Mouse (Mus musculus) Patski (cell line): ENCODE results near the gene Mybphl. TPM values are rescaled to one million over a fixed set of nuclear protein-coding genes. Genes with fewer than 3 reads are reported as not detected.

Experiments
- ATAC-seq: fragments of 100-300 bp; one replicate; pipeline ENCODE4 v1.8.0; 2021
- CTCF ChIA-PET: fragments of 350-600 bp; sonication (Branson Sonifier 250); formaldehyde crosslinking; loops from one replicate; lab custom pipeline; 2022; ENCODE audit warnings: inconsistent platforms; lab: Charles Lee
- POLR2A ChIA-PET: fragments of 350-600 bp; sonication (Branson Sonifier 250); formaldehyde crosslinking; loops from one replicate; lab custom pipeline; 2022; ENCODE audit warnings: antibody characterized with exemption, inconsistent platforms; lab: Charles Lee
- DNase-seq: peaks from one replicate; pipeline ENCODE4 v3.0.0-alpha.2; 2011; ENCODE audit warnings: low read depth, low spot score
- H3K27me3 ChIP-seq: fragments of 371-371 bp; one replicate; pipeline ENCODE4 v1.5.1; 2021
- CTCF ChIP-seq: fragments of 100-300 bp; IDR thresholded peaks from one replicate; pipeline ENCODE4 v1.5.1; 2021
- in situ Hi-C: fragments of 300-500 bp; cut with MboI; formaldehyde crosslinking; loops from 3 replicates; pipeline ENCODE4 v1.11.1; 2018; ENCODE audit warnings: low pct_unique_long_range_greater_than_20kb, mixed read lengths
- polyA plus RNA-seq: library from polyadenylated mRNA; unstranded; gene quantifications from one replicate; pipeline ENCODE4 v1.2.3, GENCODE M21; 2021

Mybphl gene
- not detected for polyA plus RNA-seq

DNA sequence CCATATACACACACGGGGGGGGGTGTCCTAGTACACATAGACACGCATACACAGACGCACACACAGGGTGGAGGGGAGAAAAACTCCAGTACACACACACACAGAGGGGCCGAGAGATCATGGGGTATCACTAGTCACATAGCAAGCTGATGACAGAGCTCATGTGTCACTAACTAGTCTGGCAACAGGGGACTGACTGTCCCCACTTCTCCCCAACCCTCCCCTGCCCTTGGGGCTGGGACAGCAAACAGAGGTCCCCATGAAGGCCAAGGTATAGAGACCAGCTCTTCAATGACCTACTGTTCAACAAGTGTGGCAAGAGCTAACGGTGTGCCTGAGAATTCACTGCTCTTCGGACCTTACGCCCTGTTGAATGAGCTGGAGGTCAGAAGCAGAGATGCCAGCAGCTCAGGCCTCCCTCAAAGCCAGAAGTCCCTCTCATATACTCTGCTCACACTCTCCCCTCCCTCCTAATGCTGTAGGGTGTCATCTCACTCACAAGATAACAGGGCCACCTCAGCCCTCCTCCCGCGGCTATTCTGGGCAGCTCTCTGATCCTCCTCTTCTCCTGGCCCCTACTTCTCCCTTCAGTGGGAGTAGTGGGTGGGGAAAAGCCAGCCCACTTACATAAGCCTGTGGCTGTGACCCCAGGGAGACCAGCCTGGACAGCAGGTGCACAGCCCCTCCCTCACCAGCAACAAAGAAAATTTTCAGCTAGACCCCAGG is at the start of gene Mybphl:
Gene Mybphl, plus strand, starts transcription at position 642 of the 726 bp plus-strand sequence.
- in situ Hi-C loops: no loop called here
- no peak for TF ChIP-seq CTCF
- ATAC-seq (no peak), DNase-seq (no peak)
- H3K27me3 ChIP-seq: no peaks in the 10 kb centered on the region
- CTCF ChIA-PET: interaction anchor here (0.7 to 4.7 kb wide), 13 partner anchors 8 to 82 kb away, joined by 3 to 23 read pairs (median 5); partner anchors contain the start of gene Psrc1
- POLR2A ChIA-PET: interaction anchor here (0.5 to 1.2 kb wide), 3 partner anchors 10 to 20 kb away, joined by 3 to 9 read pairs (median 3); no protein-coding TSS in a partner anchor

DNA sequence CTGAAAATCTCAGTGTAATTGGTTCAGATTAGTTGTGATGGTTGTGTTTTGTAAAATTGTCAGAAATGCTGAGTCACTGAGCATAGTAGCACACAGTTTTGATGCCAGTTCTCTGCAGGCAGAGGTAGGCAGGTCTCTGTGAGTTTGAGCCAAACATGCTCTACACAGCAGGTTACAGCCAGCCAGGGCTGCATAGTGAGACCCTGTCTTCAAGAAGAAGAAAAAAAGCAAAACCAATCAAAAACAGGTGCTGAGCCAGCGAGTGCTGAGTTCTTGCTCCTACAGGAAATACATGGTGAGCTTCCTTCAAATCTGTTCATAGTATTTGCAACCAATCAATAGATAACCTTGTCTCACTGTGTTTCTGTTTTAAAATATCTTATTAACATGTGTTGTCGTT is 46.2 kb upstream of the Mybphl start:
- no peak for TF ChIP-seq CTCF
- DNase-seq (no peak), ATAC-seq (no peak)
- H3K27me3 ChIP-seq: no peaks in the 10 kb centered on the region
- in situ Hi-C loops: no loop called here
- ChIA-PET CTCF (interaction anchor here (0.6 to 2.9 kb wide), 7 partner anchors 11 to 146 kb away, joined by 3 to 19 read pairs (median 4); no protein-coding TSS in a partner anchor), POLR2A (interaction anchor here (0.7 to 1.7 kb wide), 2 partner anchors 8 to 31 kb away, joined by 3 read pairs; no protein-coding TSS in a partner anchor)

DNA sequence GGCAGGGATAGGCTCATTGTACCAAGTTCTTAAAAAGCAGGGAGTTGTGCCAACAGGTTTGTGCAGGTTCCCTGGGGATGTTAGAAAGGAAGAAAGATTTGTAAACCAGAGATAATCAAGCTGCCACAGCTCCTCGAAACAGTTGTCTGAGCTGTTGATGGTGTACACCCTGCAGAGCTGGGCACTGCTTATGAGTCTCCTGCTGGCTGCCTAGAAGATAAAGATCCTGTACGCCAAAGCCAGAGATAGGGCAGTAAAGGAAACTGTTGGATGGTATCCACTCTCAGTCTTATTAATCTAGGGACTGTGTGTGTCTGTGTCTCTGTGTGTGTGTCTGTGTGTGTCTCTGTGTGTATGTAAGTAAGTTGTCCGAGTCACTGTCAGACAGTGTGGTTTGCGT is 43.0 kb upstream of the Mybphl start:
- no peaks in the 10 kb centered on the region for H3K27me3 ChIP-seq
- DNase-seq: no peak
- no peak for ATAC-seq
- in situ Hi-C loops: no loop called here
- no peak for TF ChIP-seq CTCF
- CTCF ChIA-PET: interaction anchor here (1.6 kb wide), 1 partner anchor 26 kb away, joined by 4 read pairs; no protein-coding TSS in a partner anchor
- POLR2A ChIA-PET: interaction anchor here (1.2 kb wide), 1 partner anchor 11 kb away, joined by 3 read pairs; no protein-coding TSS in a partner anchor

DNA sequence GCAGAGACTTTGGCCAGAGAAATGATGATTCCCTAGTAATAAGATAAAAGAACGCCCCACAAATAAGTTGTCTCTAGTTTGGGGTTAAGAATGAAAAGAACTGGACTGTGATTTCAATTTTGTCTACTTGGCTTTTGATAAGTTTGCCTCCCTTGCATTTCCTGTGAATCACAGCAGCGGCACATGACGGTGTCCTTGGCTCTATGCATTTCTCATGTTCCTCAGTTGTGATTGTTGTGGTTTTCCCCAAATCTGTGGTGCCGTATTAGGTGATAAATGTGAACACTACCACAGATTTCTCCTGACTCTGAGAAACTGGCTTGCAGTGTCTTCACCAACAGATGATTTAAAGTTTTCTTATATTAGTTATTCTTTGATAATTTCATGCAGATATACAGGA is 42.6 kb upstream of the Mybphl start:
- ChIA-PET CTCF (no interaction called here), POLR2A (interaction anchor here (1.2 kb wide), 1 partner anchor 11 kb away, joined by 3 read pairs; no protein-coding TSS in a partner anchor)
- in situ Hi-C loops: no loop called here
- no peak for DNase-seq
- no peaks in the 10 kb centered on the region for H3K27me3 ChIP-seq
- no peak for ATAC-seq
- no peak for TF ChIP-seq CTCF

DNA sequence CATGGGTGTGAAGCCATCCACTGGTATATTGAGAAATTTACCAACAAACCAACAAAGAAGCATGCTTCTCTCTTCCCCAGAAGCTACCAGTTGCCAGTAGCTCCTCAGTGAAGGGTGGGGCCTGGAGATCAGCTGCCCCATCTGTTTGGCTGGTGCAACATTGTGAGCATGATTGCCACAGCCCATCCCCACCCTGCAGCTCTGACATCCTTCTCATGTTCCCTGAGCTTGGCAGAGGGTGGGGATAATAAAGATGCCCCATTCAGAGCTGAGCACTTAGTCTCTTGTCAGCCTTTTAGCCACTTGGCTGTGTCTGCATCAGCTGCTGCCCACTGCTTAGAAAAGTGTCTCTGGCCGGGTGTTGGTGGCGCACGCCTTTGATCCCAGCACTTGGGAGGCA is 41.7 kb upstream of the Mybphl start:
- CTCF ChIA-PET: interaction anchor here (1.0 to 1.8 kb wide), 5 partner anchors 13 to 41 kb away, joined by 3 to 6 read pairs (median 4); no protein-coding TSS in a partner anchor
- in situ Hi-C loops: no loop called here

DNA sequence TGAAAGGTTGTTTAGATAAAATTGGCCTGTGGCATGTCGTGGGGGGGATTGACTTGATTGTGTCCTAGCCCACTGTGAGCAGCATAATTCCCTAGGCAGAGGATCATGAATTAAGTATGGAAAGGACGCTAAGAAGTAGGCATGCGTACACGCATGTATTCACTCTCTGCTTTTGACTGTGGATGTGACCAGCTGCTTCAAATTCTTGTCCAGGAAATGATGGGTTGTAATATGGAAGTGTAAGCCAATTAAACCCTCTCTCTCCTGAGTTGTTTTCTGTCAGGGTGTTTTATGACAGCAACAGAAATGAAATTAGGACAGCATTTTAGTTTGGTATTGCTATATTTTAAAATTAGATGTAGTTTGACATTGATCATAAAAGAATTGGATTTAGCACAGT is 39.9 kb upstream of the Mybphl start:
- CTCF ChIA-PET: interaction anchor here (1.0 to 1.9 kb wide), 3 partner anchors 11 to 64 kb away, joined by 3 to 4 read pairs (median 4); no protein-coding TSS in a partner anchor
- TF ChIP-seq CTCF: no peak
- DNase-seq (no peak), ATAC-seq (no peak)
- POLR2A ChIA-PET: no interaction called here
- no peaks in the 10 kb centered on the region for H3K27me3 ChIP-seq
- in situ Hi-C loops: no loop called here

More for the DNA sequence above, 41.7 kb upstream of the Mybphl start:
- H3K27me3 ChIP-seq: no peaks in the 10 kb centered on the region
- DNase-seq (no peak), ATAC-seq (no peak)
- POLR2A ChIA-PET: interaction anchor here (1.0 to 1.4 kb wide), 2 partner anchors 10 to 28 kb away, joined by 3 to 4 read pairs; no protein-coding TSS in a partner anchor
- TF ChIP-seq CTCF: no peak

DNA sequence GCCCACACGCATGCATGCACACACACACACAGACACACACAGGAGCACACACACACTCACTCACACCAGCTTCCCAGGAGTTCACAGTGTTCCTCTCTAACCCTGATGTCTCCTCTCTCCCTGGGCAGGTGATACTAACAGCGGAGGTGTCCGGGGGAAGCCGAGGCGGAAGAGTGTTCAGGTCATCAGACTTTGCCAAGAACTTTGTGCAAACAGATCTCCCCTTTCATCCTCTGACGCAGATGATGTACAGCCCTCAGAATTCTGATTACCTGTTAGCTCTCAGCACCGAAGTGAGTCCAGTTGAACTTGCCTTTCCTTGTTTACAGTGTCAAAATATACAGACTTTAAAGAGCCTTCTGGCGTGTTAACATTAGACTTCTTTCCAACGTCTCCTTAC is 39.2 kb upstream of the Mybphl start:
- no peak for DNase-seq
- in situ Hi-C loops: no loop called here
- no peak for ATAC-seq
- POLR2A ChIA-PET: interaction anchor here (0.8 kb wide), 1 partner anchor 28 kb away, joined by 9 read pairs; no protein-coding TSS in a partner anchor
- H3K27me3 ChIP-seq: no peaks in the 10 kb centered on the region
- TF ChIP-seq CTCF: no peak
- CTCF ChIA-PET: interaction anchor here (1.0 to 2.3 kb wide), 4 partner anchors 22 to 63 kb away, joined by 3 to 8 read pairs (median 6); partner anchors contain the start of gene Mybphl

DNA sequence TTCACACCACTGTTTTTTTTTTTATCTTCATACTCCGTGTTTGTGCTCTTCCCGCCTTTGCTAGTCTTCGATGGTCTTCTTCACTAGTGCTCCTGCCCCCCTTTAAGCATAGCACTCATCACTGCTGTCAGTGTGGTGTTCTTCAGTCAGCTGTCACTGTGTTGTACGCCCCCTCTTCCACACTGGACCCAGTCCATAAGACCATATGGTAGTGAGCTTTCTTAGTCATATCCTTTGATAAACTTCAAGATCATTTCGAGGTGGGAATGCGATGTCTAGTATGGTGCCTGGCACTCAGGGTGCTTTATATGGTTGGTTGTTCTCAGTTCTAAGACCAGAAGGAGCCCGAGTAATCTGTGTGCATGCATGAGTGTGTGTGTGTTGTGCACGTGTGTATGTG is 37.4 kb upstream of the Mybphl start:
- no peaks in the 10 kb centered on the region for H3K27me3 ChIP-seq
- no peak for ATAC-seq
- DNase-seq: no peak
- in situ Hi-C loops: no loop called here
- ChIA-PET CTCF (interaction anchor here (1.4 to 2.3 kb wide), 3 partner anchors 22 to 45 kb away, joined by 3 to 8 read pairs (median 7); partner anchors contain the start of gene Mybphl), POLR2A (interaction anchor here (0.7 kb wide), 1 partner anchor 70 kb away, joined by 3 read pairs; no protein-coding TSS in a partner anchor)
- no peak for TF ChIP-seq CTCF

DNA sequence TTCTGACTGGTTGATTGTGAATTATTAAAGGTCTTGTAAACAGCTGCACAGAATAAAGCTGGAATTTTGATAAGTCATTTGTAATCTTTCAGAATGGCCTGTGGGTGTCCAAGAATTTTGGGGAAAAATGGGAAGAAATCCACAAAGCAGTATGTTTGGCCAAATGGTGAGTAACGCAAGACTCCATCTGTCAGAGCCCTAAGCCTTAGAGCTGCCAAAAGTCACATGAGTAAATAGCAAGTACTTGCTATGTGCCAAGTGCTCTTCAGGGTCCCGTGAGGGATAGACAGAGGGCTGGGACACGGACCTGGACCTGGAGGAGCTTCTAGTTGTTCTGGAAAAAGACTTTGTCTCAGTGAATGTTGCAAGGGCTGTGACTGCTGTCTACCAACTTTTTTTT is 36.8 kb upstream of the Mybphl start:
- ChIA-PET CTCF (interaction anchor here (1.4 to 4.4 kb wide), 3 partner anchors 9 to 21 kb away, joined by 3 to 19 read pairs (median 6); no protein-coding TSS in a partner anchor), POLR2A (interaction anchor here (1.8 kb wide), 1 partner anchor 8 kb away, joined by 4 read pairs; no protein-coding TSS in a partner anchor)
- ATAC-seq: no peak
- H3K27me3 ChIP-seq: no peaks in the 10 kb centered on the region
- in situ Hi-C loops: no loop called here
- DNase-seq: no peak
- no peak for TF ChIP-seq CTCF

DNA sequence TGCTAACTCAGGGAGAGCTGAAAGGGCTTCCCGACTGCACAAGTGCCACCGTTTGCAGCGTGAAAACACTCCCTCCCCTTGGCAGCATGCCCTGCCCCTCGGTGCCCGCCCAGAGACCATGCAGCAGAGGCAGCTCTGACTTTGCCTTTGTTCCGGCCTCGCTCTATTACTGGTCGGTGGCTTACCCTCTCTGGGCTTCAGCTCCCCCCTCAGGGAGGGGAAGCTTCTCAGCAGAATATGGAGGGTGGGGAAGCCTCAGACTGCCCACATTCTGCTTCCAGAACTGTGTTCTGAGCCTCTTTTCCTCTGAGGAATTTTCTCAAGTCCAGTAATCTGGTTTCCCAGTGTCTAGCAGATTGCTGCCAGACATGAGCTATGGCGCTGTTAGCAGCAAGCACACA is 36.3 kb upstream of the Mybphl start:
- DNase-seq: no peak
- POLR2A ChIA-PET: interaction anchor here (1.8 kb wide), 1 partner anchor 9 kb away, joined by 4 read pairs; no protein-coding TSS in a partner anchor
- in situ Hi-C loops: no loop called here
- no peak for ATAC-seq
- no peaks in the 10 kb centered on the region for H3K27me3 ChIP-seq
- CTCF ChIA-PET: interaction anchor here (1.4 to 4.4 kb wide), 3 partner anchors 9 to 20 kb away, joined by 3 to 19 read pairs (median 6); no protein-coding TSS in a partner anchor
- no peak for TF ChIP-seq CTCF
